Mouse (Mus musculus) hindbrain, embryonic 16.5 days (tissue): ENCODE data around the gene 4930435E12Rik. TPM values are rescaled to one million over a fixed set of nuclear protein-coding genes. Genes with fewer than 3 reads are reported as not detected.

Experiments used
- ATAC-seq: fragments of 200-750 bp; cut with Nextera tagmentation; 2 replicates; pipeline ENCODE4 v1.8.0; 2017; ENCODE audit warnings: moderate TSS enrichment, moderate library complexity
- H3K27ac ChIP-seq: fragments of 300-500 bp; sonication (generic); 2 replicates; pipeline ENCODE4 v1.5.1; 2014; ENCODE audit warnings: low read depth, mild to moderate bottlenecking, control low read depth, low read length, moderate library complexity
- H3K27me3 ChIP-seq: fragments of 300-500 bp; sonication (generic); replicated peaks from 2 replicates; pipeline ENCODE4 v1.6.1; 2014; ENCODE audit warnings: low read length; ENCODE audit not compliant: control insufficient read depth, insufficient read depth
- H3K36me3 ChIP-seq: fragments of 300-500 bp; sonication (generic); 2 replicates; pipeline ENCODE4 v1.6.1; 2014; ENCODE audit warnings: mild to moderate bottlenecking, low read length, moderate library complexity, mixed read lengths; ENCODE audit not compliant: control insufficient read depth, insufficient read depth
- H3K4me1 ChIP-seq: fragments of 300-500 bp; sonication (generic); 2 replicates; pipeline ENCODE4 v1.6.1; 2014; ENCODE audit warnings: low read depth, low read length; ENCODE audit not compliant: control insufficient read depth, insufficient read depth
- H3K4me2 ChIP-seq: fragments of 300-500 bp; sonication (generic); 2 replicates; pipeline ENCODE4 v1.6.1; 2014; ENCODE audit warnings: mild to moderate bottlenecking, low read length, control low read depth, moderate library complexity
- H3K4me3 ChIP-seq: fragments of 300-500 bp; sonication (generic); 2 replicates; pipeline ENCODE4 v1.5.1; 2014; ENCODE audit warnings: mild to moderate bottlenecking, low read length, control low read depth, moderate library complexity
- H3K9ac ChIP-seq: fragments of 300-500 bp; sonication (generic); 2 replicates; pipeline ENCODE4 v1.6.1; 2014; ENCODE audit warnings: low read depth, mild to moderate bottlenecking, control low read depth, low read length, moderate library complexity
- H3K9me3 ChIP-seq: fragments of 300-500 bp; sonication (generic); 2 replicates; pipeline ENCODE4 v1.6.1; 2014; ENCODE audit warnings: mild to moderate bottlenecking, low read length, moderate library complexity; ENCODE audit not compliant: control insufficient read depth
- WGBS: fragments of 180-500 bp; shearing (Covaris S2); extraction: QIAGEN DNeasy Blood & Tissue Kit; methylation state at CpG from one replicate; pipeline ENCODE4 v1.1.7; 2014; 5-methylcytosine and 5-hydroxymethylcytosine counted together
- polyA plus RNA-seq: library from polyadenylated mRNA; unstranded; fragments of >200 nt; fragmentation: Nextera tagmentation; extraction: Ambion mirVana; gene quantifications from 2 replicates; pipeline ENCODE4 v1.2.1, GENCODE M21; 2015

Gene 4930435E12Rik
- polyA plus RNA-seq, 1 experiment from 2014 or later = not detected

DNA sequence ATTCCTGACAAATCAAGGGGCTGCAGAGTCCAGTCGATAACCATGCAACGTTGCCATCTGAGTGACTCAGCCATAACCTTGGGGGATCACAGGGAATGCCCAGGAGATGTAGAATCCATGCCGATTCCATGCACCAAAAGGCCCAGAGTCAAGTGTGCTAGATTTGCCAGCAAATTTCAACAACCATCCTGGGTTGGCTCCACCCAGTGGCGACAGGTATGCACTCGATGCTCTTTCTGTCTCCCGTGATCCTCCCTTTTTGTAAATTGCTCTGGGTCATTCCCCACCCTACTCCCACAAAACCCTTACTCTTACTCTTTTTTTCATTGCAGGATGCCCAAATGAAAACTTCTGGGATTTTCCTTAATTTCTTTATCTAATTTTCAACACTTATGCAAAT, 52.2 kb downstream of the 4930435E12Rik start:
- 65% methylated on average over 6 of the region's 6 CpGs for WGBS
- no peaks in the 10 kb centered on the region for H3K36me3 ChIP-seq
- H3K4me1 ChIP-seq = no peaks in the 10 kb centered on the region
- H3K4me3 ChIP-seq = no peak overlapping the region
- H3K9me3 ChIP-seq = no peaks in the 10 kb centered on the region
- no peaks in the 10 kb centered on the region for H3K27me3 ChIP-seq
- H3K27ac ChIP-seq = no peak overlapping the region
- no peak for ATAC-seq
- no peak overlapping the region for H3K9ac ChIP-seq
- H3K4me2 ChIP-seq = no peak overlapping the region

- no peak for ATAC-seq
- Histone ChIP-seq H3K27me3 (no peaks in the 10 kb centered on the region), H3K36me3 (no peaks in the 10 kb centered on the region), H3K9ac (no peak overlapping the region), H3K9me3 (no peaks in the 10 kb centered on the region), H3K4me1 (no peaks in the 10 kb centered on the region), H3K27ac (no peak overlapping the region), H3K4me3 (no peak overlapping the region), H3K4me2 (no peak overlapping the region)
- WGBS = 56% methylated on average over 7 of the region's 7 CpGs
These were observed 53.4 kb downstream of the 4930435E12Rik start for GRCm38 (mm10) chr16:38774964-38775746.

DNA sequence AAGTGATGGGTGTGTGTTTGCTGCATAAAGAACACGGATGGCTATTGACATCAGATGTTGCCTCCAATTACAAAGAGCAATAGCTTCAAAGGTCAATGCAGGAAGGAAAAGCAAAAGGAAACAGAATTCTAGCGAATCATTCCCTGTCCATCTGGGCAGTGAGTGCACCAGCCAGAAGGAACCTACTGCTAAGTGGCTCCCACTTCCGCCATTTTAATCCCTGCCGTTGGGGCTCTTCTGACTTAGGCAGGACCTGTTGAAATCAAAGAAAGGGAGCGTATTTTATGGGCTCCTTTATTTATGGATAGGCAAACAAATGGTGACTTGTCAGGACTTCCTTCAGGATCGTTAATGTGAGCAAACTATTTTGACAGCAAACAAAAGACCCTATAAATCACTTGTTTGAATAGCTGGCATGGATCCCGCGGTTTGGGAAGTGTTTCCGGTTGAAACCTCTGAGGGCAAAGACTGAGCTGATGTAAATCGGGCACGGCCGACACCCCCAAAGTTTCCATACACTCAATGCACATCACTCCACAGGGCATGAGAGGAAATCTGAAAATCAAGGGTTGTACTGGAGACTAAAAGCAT, 55.5 kb downstream of the 4930435E12Rik start:
- WGBS = 39% methylated on average over 12 of the region's 12 CpGs
- no peaks in the 10 kb centered on the region for H3K4me1 ChIP-seq
- H3K27me3 ChIP-seq = no peaks in the 10 kb centered on the region
- peaks cover 11% of the 10 kb centered on the region for H3K36me3 ChIP-seq
- no peak for ATAC-seq
- H3K27ac ChIP-seq = no peak overlapping the region
- no peak overlapping the region for H3K9ac ChIP-seq
- no peak overlapping the region for H3K4me3 ChIP-seq
- no peaks in the 10 kb centered on the region for H3K9me3 ChIP-seq
- no peak overlapping the region for H3K4me2 ChIP-seq

DNA sequence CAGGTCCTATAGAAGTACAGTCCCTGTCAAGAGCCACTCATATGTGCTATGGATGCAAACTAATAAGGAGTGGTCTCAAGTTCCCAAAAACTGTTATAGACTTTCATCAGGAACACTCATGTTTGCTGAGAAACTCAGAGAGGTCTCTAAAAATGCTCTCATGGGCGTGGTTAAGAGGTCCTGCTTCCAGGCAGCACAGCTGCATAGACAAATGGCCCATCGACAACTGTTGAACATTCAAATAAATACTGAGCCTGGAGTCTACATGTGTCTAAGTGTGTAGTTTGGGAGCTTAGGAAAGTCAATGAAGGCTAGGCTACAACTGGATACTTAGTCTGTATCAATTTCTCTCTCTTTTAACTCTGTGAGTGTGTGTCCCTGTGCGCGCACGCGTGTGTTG, 57.4 kb downstream of the 4930435E12Rik start:
- Histone ChIP-seq H3K9me3 (no peaks in the 10 kb centered on the region), H3K27ac (no peak overlapping the region), H3K4me3 (no peak overlapping the region), H3K4me1 (no peaks in the 10 kb centered on the region), H3K27me3 (no peaks in the 10 kb centered on the region), H3K4me2 (no peak overlapping the region), H3K9ac (no peak overlapping the region), H3K36me3 (peaks cover 22% of the 10 kb centered on the region)
- ATAC-seq = no peak
- 95% methylated on average over 6 of the region's 6 CpGs for WGBS

- Histone ChIP-seq H3K4me2 (no peak overlapping the region), H3K9me3 (no peaks in the 10 kb centered on the region), H3K4me1 (no peaks in the 10 kb centered on the region), H3K27me3 (no peaks in the 10 kb centered on the region), H3K36me3 (peaks cover 26% of the 10 kb centered on the region), H3K4me3 (no peak overlapping the region), H3K27ac (no peak overlapping the region), H3K9ac (no peak overlapping the region)
- 90% methylated on average over 9 of the region's 9 CpGs for WGBS
- no peak for ATAC-seq
These were observed 59.0 kb downstream of the 4930435E12Rik start for GRCm38 (mm10) chr16:38769529-38769928.

DNA sequence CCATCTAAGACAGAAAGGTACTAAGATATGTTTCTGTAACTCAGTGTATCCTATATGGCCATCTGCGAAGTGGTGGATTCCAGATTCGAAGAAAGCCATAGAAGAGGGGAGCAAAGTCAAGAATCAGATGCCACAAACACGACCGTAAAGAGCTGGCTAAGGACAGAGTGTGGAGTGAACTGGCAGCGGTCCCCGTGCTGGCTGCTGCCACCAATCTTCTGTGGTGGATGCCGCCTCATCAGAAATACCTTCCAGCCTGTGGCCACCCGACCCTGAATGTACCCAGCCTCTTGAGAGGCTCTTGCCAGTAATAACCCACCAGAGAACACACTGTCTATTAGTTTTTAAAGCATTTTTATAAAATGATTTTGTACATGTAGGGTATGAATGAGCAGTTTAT, 60.2 kb downstream of the 4930435E12Rik start:
- Histone ChIP-seq H3K4me3 (no peak overlapping the region), H3K4me1 (no peaks in the 10 kb centered on the region), H3K9ac (no peak overlapping the region), H3K27me3 (no peaks in the 10 kb centered on the region), H3K27ac (no peak overlapping the region), H3K36me3 (peaks cover 28% of the 10 kb centered on the region), H3K4me2 (no peak overlapping the region), H3K9me3 (no peaks in the 10 kb centered on the region)
- WGBS = 92% methylated on average over 8 of the region's 8 CpGs
- ATAC-seq = no peak

- no peak for ATAC-seq
- Histone ChIP-seq H3K4me3 (no peak overlapping the region), H3K27me3 (no peaks in the 10 kb centered on the region), H3K4me1 (no peaks in the 10 kb centered on the region), H3K36me3 (peaks cover 29% of the 10 kb centered on the region), H3K9me3 (no peaks in the 10 kb centered on the region), H3K4me2 (no peak overlapping the region), H3K27ac (no peak overlapping the region), H3K9ac (no peak overlapping the region)
- 85% methylated on average over 8 of the region's 8 CpGs for WGBS
These were observed 60.8 kb downstream of the 4930435E12Rik start for GRCm38 (mm10) chr16:38767761-38768160.

- ATAC-seq = no peak
These were observed 61.9 kb downstream of the 4930435E12Rik start for GRCm38 (mm10) chr16:38766671-38767070.

GRCm38 (mm10) chr16:38763508-38763907, 65.0 kb downstream of the 4930435E12Rik start:
- Histone ChIP-seq H3K9me3 (no peaks in the 10 kb centered on the region), H3K4me1 (no peaks in the 10 kb centered on the region), H3K4me2 (no peak overlapping the region), H3K27me3 (no peaks in the 10 kb centered on the region), H3K4me3 (no peak overlapping the region), H3K36me3 (peaks cover 29% of the 10 kb centered on the region), H3K27ac (no peak overlapping the region), H3K9ac (no peak overlapping the region)
- 80% methylated on average over 4 of the region's 4 CpGs for WGBS
- no peak for ATAC-seq

More at GRCm38 (mm10) chr16:38766671-38767070, 61.9 kb downstream of the 4930435E12Rik start:
- WGBS = 66% methylated on average over 3 of the region's 3 CpGs
- Histone ChIP-seq H3K9me3 (no peaks in the 10 kb centered on the region), H3K4me2 (no peak overlapping the region), H3K4me3 (no peak overlapping the region), H3K4me1 (no peaks in the 10 kb centered on the region), H3K27ac (no peak overlapping the region), H3K27me3 (no peaks in the 10 kb centered on the region), H3K9ac (no peak overlapping the region), H3K36me3 (peaks cover 29% of the 10 kb centered on the region)
